Mouse (Mus musculus) MEL (cell line): ENCODE data around the gene Hspa5. TPM values are rescaled to one million over a fixed set of nuclear protein-coding genes. Genes with fewer than 3 reads are reported as not detected.

Experiments used
- DNase-seq: peaks from one replicate; pipeline ENCODE4 v3.0.0; 2011; ENCODE audit warnings: low read depth, low spot score
- H3K27ac ChIP-seq: 2 replicates; pipeline ENCODE4 v1.5.1; 2012; ENCODE audit warnings: low read depth, mild to moderate bottlenecking, control low read depth, low read length, moderate library complexity; ENCODE audit not compliant: control insufficient read depth
- H3K27me3 ChIP-seq, 2 experiments: fragments of 150-350 bp in 1 of 2; sonication (generic) in 1 of 2; 2 replicates each; pipeline ENCODE4 v1.6.1; 2012; ENCODE audit warnings: low read length in 2 of 2, mild to moderate bottlenecking in 2 of 2, improper control_type of control experiment in 1 of 2, moderate library complexity in 1 of 2; ENCODE audit not compliant: insufficient read depth in 2 of 2, control insufficient read depth in 1 of 2
- H3K36me3 ChIP-seq, 2 experiments: 2 replicates each; pipeline ENCODE4 v1.6.1; 2012 to 2014; ENCODE audit warnings: low read length in 2 of 2, improper control_type of control experiment in 1 of 2, inconsistent platforms in 1 of 2, mild to moderate bottlenecking in 1 of 2; ENCODE audit not compliant: insufficient read depth in 2 of 2, control insufficient read depth in 1 of 2
- H3K4me1 ChIP-seq, 2 experiments: fragments of 150-350 bp in 1 of 2; sonication (generic) in 1 of 2; 2 replicates each; pipeline ENCODE4 v1.6.1; 2012; ENCODE audit warnings: low read length in 2 of 2, improper control_type of control experiment in 1 of 2, mild to moderate bottlenecking in 1 of 2; ENCODE audit not compliant: insufficient read depth in 2 of 2, control insufficient read depth in 1 of 2
- H3K4me3 ChIP-seq, 2 experiments: fragments of 150-350 bp in 1 of 2; sonication (generic) in 1 of 2; 2 replicates each; pipeline ENCODE4 v1.5.1; 2012; ENCODE audit warnings: low read depth in 2 of 2, low read length in 2 of 2, mild to moderate bottlenecking in 2 of 2, moderate library complexity in 2 of 2, control low read depth in 1 of 2, improper control_type of control experiment in 1 of 2; ENCODE audit not compliant: control insufficient read depth in 1 of 2, insufficient read depth in 1 of 2
- H3K79me2 ChIP-seq: 2 replicates; pipeline ENCODE4 v1.6.1; 2012; ENCODE audit warnings: mild to moderate bottlenecking, low read length, moderate library complexity; ENCODE audit not compliant: control insufficient read depth, poor library complexity, insufficient read depth
- H3K9ac ChIP-seq: 2 replicates; pipeline ENCODE4 v1.6.1; 2012; ENCODE audit warnings: low read depth, mild to moderate bottlenecking, control low read depth, low read length, moderate library complexity; ENCODE audit not compliant: control insufficient read depth, poor library complexity, severe bottlenecking
- H3K9me3 ChIP-seq: fragments of 150-350 bp; sonication (generic); replicated peaks from 2 replicates; pipeline ENCODE4 v1.6.1; 2012; ENCODE audit warnings: mild to moderate bottlenecking, low read length, improper control_type of control experiment, moderate library complexity; ENCODE audit not compliant: insufficient read depth
- BHLHE40 ChIP-seq: IDR thresholded peaks from 2 replicates; pipeline ENCODE4 v1.6.1; 2012; ENCODE audit warnings: low read depth, mild to moderate bottlenecking, inconsistent platforms, low read length, improper control_type of control experiment, borderline replicate concordance
- CHD2 ChIP-seq: IDR thresholded peaks from 2 replicates; pipeline ENCODE4 v1.6.1; 2011; ENCODE audit warnings: low read length, improper control_type of control experiment
- CTCF ChIP-seq, 3 experiments: IDR thresholded peaks in 2 of 3; conservative IDR thresholded peaks in 1 of 3; 2 replicates each; pipeline ENCODE4 v1.5.1; 2011 to 2012; ENCODE audit warnings: low read length in 3 of 3, low read depth in 2 of 3, mild to moderate bottlenecking in 2 of 3, improper control_type of control experiment in 1 of 3, inconsistent platforms in 1 of 3, mixed read lengths in 1 of 3, moderate library complexity in 1 of 3; ENCODE audit not compliant: control insufficient read depth in 1 of 3, insufficient read depth in 1 of 3, poor library complexity in 1 of 3, severe bottlenecking in 1 of 3
- ELF1 ChIP-seq: IDR thresholded peaks from 2 replicates; pipeline ENCODE4 v1.6.1; 2014; ENCODE audit warnings: low read depth, mild to moderate bottlenecking, inconsistent platforms, low read length, improper control_type of control experiment, moderate library complexity
- EP300 ChIP-seq, 2 experiments: IDR thresholded peaks; 2 replicates each; pipeline ENCODE4 v1.6.1; 2011; ENCODE audit warnings: improper control_type of control experiment in 2 of 2, low read length in 2 of 2, low read depth in 1 of 2, mild to moderate bottlenecking in 1 of 2
- ETS1 ChIP-seq: IDR thresholded peaks from 2 replicates; pipeline ENCODE4 v1.6.1; 2012; ENCODE audit warnings: low read depth, mild to moderate bottlenecking, inconsistent platforms, low read length, improper control_type of control experiment, moderate library complexity
- GATA1 ChIP-seq: IDR thresholded peaks from 2 replicates; pipeline ENCODE4 v1.6.1; 2011; ENCODE audit warnings: low read depth, low read length, improper control_type of control experiment
- HCFC1 ChIP-seq: IDR thresholded peaks from 2 replicates; pipeline ENCODE4 v1.6.1; 2012; ENCODE audit warnings: low read depth, mild to moderate bottlenecking, inconsistent platforms, low read length, improper control_type of control experiment, moderate library complexity
- MAFK ChIP-seq: IDR thresholded peaks from 2 replicates; pipeline ENCODE4 v1.6.1; 2011; ENCODE audit warnings: low read depth, mild to moderate bottlenecking, low read length, improper control_type of control experiment, borderline replicate concordance
- MAX ChIP-seq: IDR thresholded peaks from 2 replicates; pipeline ENCODE4 v1.6.1; 2011; ENCODE audit warnings: low read length, improper control_type of control experiment
- MAZ ChIP-seq: IDR thresholded peaks from 2 replicates; pipeline ENCODE4 v1.6.1; 2012; ENCODE audit warnings: low read depth, mild to moderate bottlenecking, inconsistent platforms, low read length, improper control_type of control experiment
- MEF2A ChIP-seq: IDR thresholded peaks from 2 replicates; pipeline ENCODE4 v1.6.1; 2014; ENCODE audit warnings: low read depth, mild to moderate bottlenecking, inconsistent platforms, low read length, improper control_type of control experiment; ENCODE audit not compliant: poor library complexity, insufficient replicate concordance, severe bottlenecking; ENCODE audit errors: extremely low read depth
- MXI1 ChIP-seq: IDR thresholded peaks from 2 replicates; pipeline ENCODE4 v1.6.1; 2011; ENCODE audit warnings: mild to moderate bottlenecking, low read depth, low read length, improper control_type of control experiment
- MYC ChIP-seq: IDR thresholded peaks from 2 replicates; pipeline ENCODE4 v1.6.1; 2011; ENCODE audit warnings: low read depth, mild to moderate bottlenecking, low read length, improper control_type of control experiment, moderate library complexity
- NELFE ChIP-seq: IDR thresholded peaks from 2 replicates; pipeline ENCODE4 v1.6.1; 2011; ENCODE audit warnings: low read depth, low read length, improper control_type of control experiment
- POLR2A ChIP-seq, 2 experiments: IDR thresholded peaks; 2 replicates each; pipeline ENCODE4 v1.6.1; 2011 to 2012; ENCODE audit warnings: low read length in 2 of 2, mild to moderate bottlenecking in 2 of 2, control low read depth in 1 of 2, improper control_type of control experiment in 1 of 2, low read depth in 1 of 2, moderate library complexity in 1 of 2; ENCODE audit not compliant: control insufficient read depth in 1 of 2, insufficient read depth in 1 of 2, poor library complexity in 1 of 2
- POLR2AphosphoS2 ChIP-seq: IDR thresholded peaks from 2 replicates; pipeline ENCODE4 v1.6.1; 2011; ENCODE audit warnings: low read length, improper control_type of control experiment
- RAD21 ChIP-seq: IDR thresholded peaks from 2 replicates; pipeline ENCODE4 v1.6.1; 2011; ENCODE audit warnings: mild to moderate bottlenecking, low read depth, low read length, improper control_type of control experiment
- SIN3A ChIP-seq: IDR thresholded peaks from 2 replicates; pipeline ENCODE4 v1.6.1; 2012; ENCODE audit warnings: low read length, improper control_type of control experiment, inconsistent platforms
- SMC3 ChIP-seq: IDR thresholded peaks from 2 replicates; pipeline ENCODE4 v1.6.1; 2011; ENCODE audit warnings: low read depth, low read length, improper control_type of control experiment
- TAL1 ChIP-seq: IDR thresholded peaks from 2 replicates; pipeline ENCODE4 v1.6.1; 2012; ENCODE audit warnings: mild to moderate bottlenecking, inconsistent platforms, low read length, moderate library complexity, mixed read lengths
- TBP ChIP-seq: IDR thresholded peaks from 2 replicates; pipeline ENCODE4 v1.8.0; 2011; ENCODE audit warnings: low read depth, low read length, improper control_type of control experiment
- TCF12 ChIP-seq: IDR thresholded peaks from 2 replicates; pipeline ENCODE4 v1.6.1; 2014; ENCODE audit warnings: low read depth, mild to moderate bottlenecking, inconsistent platforms, low read length, improper control_type of control experiment, moderate library complexity
- UBTF ChIP-seq: IDR thresholded peaks from 2 replicates; pipeline ENCODE4 v1.6.1; 2012; ENCODE audit warnings: low read depth, mild to moderate bottlenecking, inconsistent platforms, low read length, improper control_type of control experiment, moderate library complexity, borderline replicate concordance; ENCODE audit not compliant: insufficient read depth
- USF1 ChIP-seq: IDR thresholded peaks from 2 replicates; pipeline ENCODE4 v1.6.1; 2014; ENCODE audit warnings: low read depth, mild to moderate bottlenecking, inconsistent platforms, low read length, improper control_type of control experiment, moderate library complexity
- ZC3H11A ChIP-seq: IDR thresholded peaks from 2 replicates; pipeline ENCODE4 v1.6.1; 2012; ENCODE audit warnings: low read depth, mild to moderate bottlenecking, inconsistent platforms, low read length, improper control_type of control experiment
- ZKSCAN1 ChIP-seq: IDR thresholded peaks from 2 replicates; pipeline ENCODE4 v1.6.1; 2012; ENCODE audit warnings: low read depth, mild to moderate bottlenecking, inconsistent platforms, low read length, improper control_type of control experiment, moderate library complexity
- ZNF384 ChIP-seq: IDR thresholded peaks from 2 replicates; pipeline ENCODE4 v1.6.1; 2012; ENCODE audit warnings: low read depth, mild to moderate bottlenecking, inconsistent platforms, low read length, improper control_type of control experiment
- polyA plus RNA-seq, 2 experiments: library from polyadenylated mRNA; stranded (reverse) in 1 of 2; unstranded in 1 of 2; fragments of >175 nt in 1 of 2; fragments of >200 nt in 1 of 2; gene quantifications; 2 replicates each; pipeline versions ENCODE4 v1.2.1 to v1.2.4; 2012; ENCODE audit warnings: low replicate concordance in 2 of 2, low read depth in 1 of 2; ENCODE audit not compliant: insufficient read length in 2 of 2, insufficient read depth in 1 of 2, missing spikeins in 1 of 2
- total RNA-seq: library from RNA; depleted of rRNA; stranded (reverse); fragments of 300-350 nt; gene quantifications from 2 replicates; pipeline ENCODE4 v1.2.3, GENCODE M21; 2012

The Hspa5 gene
- total and polyA plus RNA-seq, 3 experiments: 147 to 1,250 (median 649) TPM

DNA sequence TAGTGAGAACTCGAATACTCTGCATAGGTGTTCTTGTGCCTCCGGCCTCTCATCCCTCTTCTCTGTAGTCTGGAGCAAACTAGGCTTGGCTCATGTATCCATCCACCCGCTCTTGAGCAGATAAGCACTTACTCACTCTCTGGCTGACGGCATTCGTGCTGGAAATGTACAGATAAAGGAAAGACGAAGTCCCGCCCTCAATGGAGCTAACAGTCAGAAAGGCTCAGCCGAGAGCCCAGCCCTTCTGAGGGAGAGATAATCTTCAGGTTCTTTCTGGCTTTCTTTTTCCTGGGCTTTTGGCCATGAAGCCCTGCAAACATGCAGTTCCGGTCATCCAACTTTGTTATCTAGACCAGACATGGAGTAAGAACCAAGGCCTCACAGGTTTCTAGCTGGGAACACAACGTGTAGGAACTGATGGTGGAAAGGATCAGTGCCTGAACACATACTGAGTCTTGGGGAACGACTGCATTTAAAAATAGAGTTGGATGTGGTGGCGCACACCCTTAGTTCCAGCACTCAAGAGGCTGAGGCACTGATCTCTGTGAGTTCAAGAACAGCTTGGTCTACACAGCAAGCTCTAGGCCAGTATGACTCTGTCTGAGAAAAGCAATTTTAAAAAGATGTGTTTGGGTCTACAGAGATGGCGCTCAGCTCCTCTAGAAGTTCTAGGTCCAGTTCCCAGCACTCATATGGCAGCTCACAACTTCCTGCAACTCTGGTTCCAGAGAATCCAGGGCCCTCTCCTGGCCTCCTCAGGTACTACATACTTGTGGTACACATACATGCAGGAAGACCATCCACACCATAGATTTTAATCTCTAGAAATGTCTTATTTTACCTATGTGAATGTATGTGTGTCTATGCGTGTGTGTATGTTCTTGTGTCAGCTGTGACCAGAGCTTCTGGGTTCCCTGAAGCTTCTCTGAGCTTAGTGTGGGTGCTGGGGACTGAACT lies 11.6 kb downstream of the Hspa5 start (continued):
- 0 out of 2 replicates have a peak, but pooled peaks have one; percentile 24 for TF ChIP-seq SMC3
- 0 out of 2 replicates have a peak, but pooled peaks have one; percentile 31 for TF ChIP-seq MAZ
- peak; percentile 93 for TF ChIP-seq TCF12
- TF ChIP-seq HCFC1: no peak
- TF ChIP-seq ETS1: peak; percentile 92

DNA sequence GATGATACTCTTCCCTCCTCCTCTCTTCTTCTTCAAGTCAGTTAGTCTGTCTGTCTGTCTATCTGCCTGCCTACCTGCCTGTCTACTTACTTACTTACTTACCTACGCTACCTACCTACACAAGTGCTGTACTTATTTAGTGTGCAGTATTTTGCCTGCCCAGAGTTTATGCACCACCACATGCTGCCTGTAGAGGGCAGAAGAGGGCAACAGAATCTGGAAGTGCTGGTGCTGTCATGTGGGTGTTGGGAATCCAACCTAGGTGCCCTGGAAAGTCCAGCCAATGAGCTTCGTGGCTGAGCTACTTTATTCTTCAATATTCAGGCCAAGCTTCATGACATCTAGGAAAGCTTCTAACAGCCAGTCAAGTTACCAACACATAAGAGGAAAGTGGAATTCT lies 12.3 kb downstream of the Hspa5 start:
- H3K4me3 ChIP-seq: no peak overlapping the region
- H3K79me2 ChIP-seq: no peaks in the 10 kb centered on the region
- DNase-seq: peak; percentile 71
- TF ChIP-seq POLR2A (IDR thresholded peaks at IDR 0.05; ENCODE audit: control insufficient read depth in 1 of 2, insufficient read depth in 1 of 2, low read depth in 1 of 2, low read length in 2 of 2, poor library complexity in 1 of 2): no peak
- no peak for TF ChIP-seq CHD2
- TF ChIP-seq MYC: 0 out of 2 replicates have a peak, but pooled peaks have one; percentile 48
- peak; percentile 33; the same call in 1 of the 2 replicates for TF ChIP-seq ZC3H11A
- TF ChIP-seq GATA1: no peak
- TF ChIP-seq BHLHE40: 0 out of 2 replicates have a peak, but pooled peaks have one; percentile 23
- TF ChIP-seq MEF2A: no peak
- TF ChIP-seq ELF1: no peak
- no peak for TF ChIP-seq ZNF384
- TF ChIP-seq TBP: no peak
- peak; percentile 33; the same call in 1 of the 2 replicates for TF ChIP-seq SIN3A
- TF ChIP-seq NELFE: no peak
- 0 out of 2 replicates have a peak, but pooled peaks have one; percentile 26 for TF ChIP-seq HCFC1
- no peak for TF ChIP-seq EP300 (IDR thresholded peaks at IDR 0.05; ENCODE audit: low read depth in 1 of 2, low read length in 2 of 2)
- no peak for TF ChIP-seq ETS1
- no peak for TF ChIP-seq MAZ
- TF ChIP-seq MAFK: no peak
- no peak for TF ChIP-seq POLR2AphosphoS2
- peak; percentile 33; the same call in 1 of the 2 replicates for TF ChIP-seq SMC3
- peak; percentile 44; the same call in 1 of the 2 replicates for TF ChIP-seq USF1
- no peak for TF ChIP-seq ZKSCAN1
- 0 out of 2 replicates have a peak, but pooled peaks have one; percentile 42 for TF ChIP-seq MAX
- no peak for TF ChIP-seq TAL1
- TF ChIP-seq CTCF (IDR thresholded peaks at IDR 0.05 in 2 of 3, conservative IDR thresholded peaks at IDR 0.05 in 1 of 3; ENCODE audit: control insufficient read depth in 1 of 3, insufficient read depth in 1 of 3, low read depth in 2 of 3, low read length in 3 of 3, poor library complexity in 1 of 3, severe bottlenecking in 1 of 3): peak; percentile 66 to 83 (median 71)
- no peak for TF ChIP-seq UBTF
- TF ChIP-seq RAD21: peak; percentile 40
- 0 out of 2 replicates have a peak, but pooled peaks have one; percentile 23 for TF ChIP-seq MXI1
- no peaks in the 10 kb centered on the region for H3K9me3 ChIP-seq
- peaks cover 4 to 14% of the 10 kb centered on the region in 2 experiments; a peak in 3 of 4 replicates for H3K4me1 ChIP-seq
- no peaks in the 10 kb centered on the region for H3K27me3 ChIP-seq
- peak overlapping the region; percentile 97 for H3K27ac ChIP-seq
- peaks cover 0 to 20% of the 10 kb centered on the region in 2 experiments; a peak in 3 of 4 replicates for H3K36me3 ChIP-seq
- H3K9ac ChIP-seq: no peak overlapping the region
